Mouse (Mus musculus) testis, adult 2 months (tissue): ENCODE results near the gene Prdm16.

ENCODE experiments used
- CTCF ChIP-seq: fragments of 200-500 bp; IDR thresholded peaks from 2 replicates; pipeline ENCODE4 v1.5.1; 2012; ENCODE audit warnings: low read depth, mild to moderate bottlenecking, inconsistent platforms, low read length, moderate library complexity; ENCODE audit not compliant: control insufficient read depth, insufficient read depth, insufficient replicate concordance
- POLR2A ChIP-seq: fragments of 200-500 bp; IDR thresholded peaks from 2 replicates; pipeline ENCODE4 v1.6.1; 2012; ENCODE audit warnings: low read depth, mild to moderate bottlenecking, inconsistent platforms, low read length, moderate library complexity; ENCODE audit not compliant: control insufficient read depth

DNA sequence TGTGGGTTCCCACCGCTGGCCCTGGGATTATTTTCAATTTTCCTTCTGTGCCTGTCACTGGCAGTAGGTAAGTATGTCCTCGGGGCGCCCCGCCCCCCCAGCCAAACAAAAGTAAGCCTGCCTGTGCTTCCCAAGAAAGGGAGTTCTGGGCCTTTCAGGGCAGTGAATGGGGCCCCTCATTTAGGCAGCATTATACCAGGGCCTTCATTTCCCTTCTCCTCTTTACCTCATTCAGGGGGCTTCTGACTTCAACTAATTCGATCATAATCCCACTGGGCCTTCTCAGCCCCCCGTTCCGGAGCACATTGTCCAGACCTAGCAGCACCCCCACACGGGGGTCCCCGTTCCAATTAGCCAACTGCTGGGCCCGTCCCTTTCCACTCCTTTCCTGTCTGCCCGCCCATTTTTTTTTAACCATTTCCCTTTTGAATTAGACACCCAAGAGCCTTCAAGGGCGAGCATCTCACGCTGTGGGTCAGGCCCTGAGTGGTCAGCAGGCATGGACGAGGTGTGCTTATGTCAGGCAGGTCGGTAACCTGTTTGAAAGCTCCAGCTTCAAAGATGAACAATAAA lies 124.1 kb downstream of the Prdm16 start:
- TF ChIP-seq POLR2A: no peak
- TF ChIP-seq CTCF: no peak
